Mouse (Mus musculus) testis, adult 2 months (tissue): ENCODE data around the gene Atp5e. TPM values are rescaled to one million over a fixed set of nuclear protein-coding genes. Genes with fewer than 3 reads are reported as not detected.

Experiments used
- H3K27ac ChIP-seq: fragments of 200-500 bp; 2 replicates; pipeline ENCODE4 v1.5.1; 2012; ENCODE audit warnings: low read depth, low read length; ENCODE audit not compliant: control insufficient read depth, insufficient read depth
- H3K27me3 ChIP-seq: fragments of 200-500 bp; 2 replicates; pipeline ENCODE4 v1.6.1; 2012; ENCODE audit warnings: mild to moderate bottlenecking, low read length, moderate library complexity; ENCODE audit not compliant: control insufficient read depth, insufficient read depth
- H3K36me3 ChIP-seq: fragments of 200-500 bp; 2 replicates; pipeline ENCODE4 v1.6.1; 2012; ENCODE audit warnings: mild to moderate bottlenecking, low read length; ENCODE audit not compliant: control insufficient read depth, insufficient read depth
- H3K4me1 ChIP-seq: fragments of 200-500 bp; 2 replicates; pipeline ENCODE4 v1.6.1; 2012; ENCODE audit warnings: low read length; ENCODE audit not compliant: control insufficient read depth, insufficient read depth
- H3K4me3 ChIP-seq: fragments of 200-500 bp; 2 replicates; pipeline ENCODE4 v1.5.1; 2012; ENCODE audit warnings: low read depth, mild to moderate bottlenecking, low read length, moderate library complexity, mixed read lengths; ENCODE audit not compliant: control insufficient read depth
- CTCF ChIP-seq: fragments of 200-500 bp; IDR thresholded peaks from 2 replicates; pipeline ENCODE4 v1.5.1; 2012; ENCODE audit warnings: low read depth, mild to moderate bottlenecking, inconsistent platforms, low read length, moderate library complexity; ENCODE audit not compliant: control insufficient read depth, insufficient read depth, insufficient replicate concordance
- POLR2A ChIP-seq: fragments of 200-500 bp; IDR thresholded peaks from 2 replicates; pipeline ENCODE4 v1.6.1; 2012; ENCODE audit warnings: low read depth, mild to moderate bottlenecking, inconsistent platforms, low read length, moderate library complexity; ENCODE audit not compliant: control insufficient read depth
- polyA plus RNA-seq: library from polyadenylated mRNA; depleted of rRNA; stranded (reverse); fragments of >200 nt; gene quantifications from 2 replicates; pipeline ENCODE4 v1.2.3, GENCODE M21; 2012; rRNA removed

Gene Atp5e
- polyA plus RNA-seq, 1 experiment, result 286 TPM

GRCm38 (mm10) chr2:174415001-174415730 is 48.7 kb downstream of the Atp5e start:
- H3K36me3 ChIP-seq, result no peaks in the 10 kb centered on the region
- no peak overlapping the region for H3K27ac ChIP-seq
- no peak for TF ChIP-seq POLR2A
- no peak for TF ChIP-seq CTCF
- peak overlapping the region; percentile 99 for H3K4me3 ChIP-seq
- peaks cover 8% of the 10 kb centered on the region for H3K4me1 ChIP-seq
- H3K27me3 ChIP-seq, result no peaks in the 10 kb centered on the region

GRCm38 (mm10) chr2:174413127-174413526 is 50.8 kb downstream of the Atp5e start:
- TF ChIP-seq POLR2A (no peak), CTCF (no peak)
- H3K36me3 ChIP-seq, result no peaks in the 10 kb centered on the region
- no peak overlapping the region for H3K4me3 ChIP-seq
- peaks cover 8% of the 10 kb centered on the region for H3K4me1 ChIP-seq
- no peak overlapping the region for H3K27ac ChIP-seq
- H3K27me3 ChIP-seq, result no peaks in the 10 kb centered on the region

Other genes with a start within 250 kb of the Atp5e start
- 139 and 161 TPM in 2 replicates for gene Gnas, start 179.8 kb downstream of the Atp5e start, polyA plus RNA-seq
- not detected in 2 replicates for gene Gm20721, start 117.4 kb downstream of the Atp5e start, polyA plus RNA-seq
- gene Nelfcd, start 48.3 kb downstream of the Atp5e start, polyA plus RNA-seq, result 25.8 and 28.4 TPM in 2 replicates
- gene Ctsz, start 25.1 kb downstream of the Atp5e start, polyA plus RNA-seq, result 9.3 and 10.2 TPM in 2 replicates
- gene Tubb1, start 13.4 kb downstream of the Atp5e start, polyA plus RNA-seq, result 0.14 TPM in 1 of 2 replicates, not detected in the other
- 43.1 and 46.1 TPM in 2 replicates for gene Prelid3b, start 9.0 kb upstream of the Atp5e start, polyA plus RNA-seq
- gene Zfp831, start 179.4 kb upstream of the Atp5e start, polyA plus RNA-seq, result 0.09 and 0.12 TPM in 2 replicates